Mouse (Mus musculus) urinary bladder, postnatal 25 days (tissue): ENCODE measurements around the gene Erich3.

Source experiments
- DNase-seq: peaks from one replicate; pipeline ENCODE4 v3.0.0; 2022; ENCODE audit warnings: low spot score

Erich3 gene

DNA sequence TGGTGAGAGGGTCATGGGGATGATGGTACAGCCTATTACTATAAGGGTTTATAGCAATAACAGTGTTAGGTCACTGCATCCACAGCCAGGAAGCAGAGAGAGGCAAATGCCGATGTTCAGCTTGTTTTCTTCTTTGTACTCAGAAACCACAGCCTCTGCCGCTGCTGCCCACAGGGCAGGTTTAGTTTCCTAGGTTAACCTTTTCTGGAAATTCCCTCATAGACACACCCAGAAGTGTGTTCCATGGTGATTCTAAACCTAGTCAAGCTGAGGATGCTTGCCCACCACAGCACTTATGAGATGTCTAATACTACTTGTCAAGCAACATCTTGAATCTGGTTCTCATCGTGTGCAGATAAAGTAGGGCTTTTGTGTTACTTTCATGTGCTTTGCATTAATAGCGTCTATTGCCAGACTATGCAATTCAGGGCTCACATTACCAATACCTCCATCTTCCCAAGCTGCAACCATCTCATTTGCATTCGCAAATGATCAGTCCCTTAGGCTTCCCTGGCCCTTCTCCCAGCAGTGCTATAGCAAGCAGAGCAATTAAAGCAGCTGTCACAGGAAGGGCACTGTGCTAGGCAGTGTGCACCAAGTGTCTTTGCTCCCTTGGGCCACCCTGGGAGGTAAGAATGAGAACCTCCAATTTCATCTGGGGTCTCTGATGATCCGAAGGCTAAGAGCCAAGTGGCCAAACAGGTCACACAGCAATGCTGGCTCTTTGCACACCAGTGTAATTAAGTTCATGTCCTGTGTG, 115.4 kb downstream of the Erich3 start:
- no peak for DNase-seq

DNA sequence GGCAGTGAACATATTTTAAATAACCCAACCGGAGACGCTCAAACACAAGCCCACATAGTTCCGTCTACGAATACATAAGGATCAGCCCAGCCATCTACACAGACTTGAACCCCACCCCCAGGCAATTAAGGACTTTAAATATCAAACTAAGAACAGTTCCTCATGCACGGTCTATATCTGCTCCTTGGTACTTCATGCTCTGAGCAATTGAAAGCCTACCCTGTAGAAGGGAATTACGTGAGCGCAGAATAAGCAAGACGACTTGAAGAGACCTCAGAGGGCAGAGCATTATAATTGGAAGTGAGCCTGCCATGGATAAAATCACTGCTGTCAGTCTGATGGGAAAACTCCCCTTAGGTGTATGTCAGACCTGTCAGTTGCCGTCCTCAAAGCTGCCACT, 122.7 kb downstream of the Erich3 start:
- no peak for DNase-seq

DNA sequence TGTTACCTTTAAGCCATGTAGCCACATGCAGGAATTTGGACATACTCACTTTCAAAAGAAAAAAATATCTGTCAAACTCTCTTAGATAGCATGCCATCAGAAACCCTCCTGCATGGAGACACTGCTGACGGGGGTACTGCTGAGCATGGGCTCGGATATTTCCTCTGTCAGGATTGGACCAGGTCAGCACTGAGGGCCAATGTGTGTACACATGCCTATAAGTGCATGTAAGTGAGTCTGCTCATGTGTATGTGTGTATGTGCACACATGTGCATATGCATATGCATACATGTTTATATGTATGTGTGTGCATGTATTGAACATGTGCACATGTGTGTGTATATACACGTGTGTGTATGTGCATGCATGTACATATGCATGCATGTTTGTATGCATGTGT, 124.0 kb downstream of the Erich3 start:
- no peak for DNase-seq

GRCm38 (mm10) chr3:154793571-154793970, 129.9 kb downstream of the Erich3 start:
- DNase-seq, result no peak

DNA sequence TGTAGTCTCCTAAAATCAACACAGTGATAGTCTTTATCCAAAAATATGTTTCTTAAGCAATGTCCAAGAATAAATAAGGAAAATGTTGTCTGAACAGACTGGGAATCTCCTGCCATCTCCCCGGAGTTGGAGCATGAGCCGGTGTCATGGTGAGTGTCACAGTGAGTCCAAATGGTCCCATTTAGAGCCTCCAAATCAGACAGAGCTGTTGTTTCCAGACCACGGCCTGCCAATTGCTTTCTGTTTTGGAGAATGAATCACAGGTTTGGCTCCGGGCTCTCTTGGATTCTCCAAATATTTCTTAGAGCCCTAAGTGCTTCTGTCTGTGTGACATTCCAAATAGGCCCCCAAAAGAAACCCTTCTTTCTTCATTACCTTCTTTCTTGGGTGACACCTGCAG, 135.1 kb downstream of the Erich3 start:
- no peak for DNase-seq

DNA sequence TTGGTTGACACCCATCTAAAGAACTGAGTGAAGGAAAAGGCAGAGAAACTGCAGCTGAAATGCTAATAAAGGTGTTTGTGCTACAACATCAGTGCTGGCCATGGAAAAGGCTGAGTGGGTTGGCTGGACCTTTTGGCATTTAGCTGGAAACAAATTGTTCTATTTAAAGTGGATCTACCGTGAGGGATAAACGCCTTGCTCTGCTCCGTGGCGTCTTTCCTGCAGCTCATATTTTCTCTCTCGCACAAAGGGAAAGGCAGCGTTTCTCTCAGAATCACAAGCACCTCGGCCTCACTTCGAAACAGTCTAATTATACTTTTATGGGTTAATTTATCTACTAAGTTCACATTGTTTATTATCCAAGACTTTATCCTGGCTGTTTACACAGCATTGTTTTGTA, 136.8 kb downstream of the Erich3 start:
- DNase-seq, result no peak

- no peak for DNase-seq
These were observed 137.3 kb downstream of the Erich3 start for GRCm38 (mm10) chr3:154800888-154801429.

DNA sequence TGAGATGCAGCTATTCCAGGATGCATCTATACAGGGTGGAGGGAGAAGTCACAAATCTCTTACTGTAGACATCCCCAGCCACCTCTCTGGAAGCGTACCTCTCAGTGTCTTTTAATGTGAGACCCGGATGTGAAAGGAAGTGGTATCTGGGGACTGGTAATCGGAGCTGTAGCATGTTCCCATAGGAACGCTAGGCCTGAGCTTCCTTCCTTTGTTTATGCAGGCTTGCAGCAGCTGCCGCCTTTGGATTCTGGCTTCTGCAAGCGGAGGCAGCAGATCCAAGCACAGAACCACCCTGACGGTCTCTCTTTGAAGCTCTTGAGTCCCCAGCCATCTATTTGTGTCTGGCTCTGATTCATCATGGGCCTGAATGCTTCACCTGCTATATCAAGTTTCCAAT, 143.0 kb downstream of the Erich3 start:
- no peak for DNase-seq

DNA sequence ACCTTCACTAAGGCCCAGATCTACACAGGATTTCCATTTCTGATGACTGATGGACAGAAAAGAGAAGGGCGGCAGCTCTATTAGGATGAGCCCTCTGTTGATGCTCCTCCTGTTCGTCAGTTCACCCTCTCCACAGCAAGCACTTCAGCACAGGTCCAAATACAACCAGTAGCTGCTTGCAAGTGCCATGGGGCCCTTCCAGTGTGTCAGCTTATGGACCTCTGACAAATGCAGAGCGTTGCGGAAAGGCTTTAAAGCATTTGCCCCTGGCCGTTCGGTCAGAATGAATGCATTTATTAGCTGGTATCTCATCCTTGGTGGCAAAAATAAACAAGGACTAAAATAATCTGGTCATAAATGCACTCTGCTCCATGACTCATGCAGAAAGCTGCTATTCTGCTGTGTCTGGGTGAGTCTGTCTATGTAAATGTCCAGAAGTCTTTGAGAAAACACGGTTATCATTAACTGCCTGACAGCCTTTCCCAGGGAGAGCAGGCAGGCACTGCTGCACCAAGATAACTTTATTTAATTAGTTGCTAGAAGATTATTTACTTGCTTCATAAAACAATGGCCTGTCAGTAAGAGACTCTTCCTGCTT, 146.7 kb downstream of the Erich3 start:
- no peak for DNase-seq

- DNase-seq, result no peak
These were observed 147.6 kb downstream of the Erich3 start for GRCm38 (mm10) chr3:154811281-154811680.

- DNase-seq, result no peak
These were observed 148.2 kb downstream of the Erich3 start for GRCm38 (mm10) chr3:154811833-154812232.

- no peak for DNase-seq
These were observed 149.2 kb downstream of the Erich3 start for GRCm38 (mm10) chr3:154812893-154813292.

DNA sequence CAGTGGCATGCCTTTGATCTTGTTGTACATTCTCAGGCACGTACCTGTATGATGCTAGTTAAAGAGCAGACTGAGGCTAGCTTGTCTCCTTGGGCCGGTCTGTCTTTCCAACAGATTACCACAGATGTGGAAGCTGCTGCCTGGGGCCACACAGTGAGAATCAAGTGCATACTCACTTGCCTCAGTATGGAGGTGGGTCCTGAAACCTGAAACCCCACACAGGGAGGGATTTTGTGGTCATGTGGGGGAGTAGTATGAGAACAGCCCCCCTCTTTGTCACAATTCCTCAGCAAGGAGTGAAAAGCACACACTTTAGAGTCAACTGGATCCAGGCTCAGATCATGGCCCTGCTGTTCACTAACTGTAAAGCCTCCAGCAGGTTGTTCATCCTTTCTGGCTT, 151.9 kb downstream of the Erich3 start:
- DNase-seq, result no peak

GRCm38 (mm10) chr3:154816231-154816630, 152.6 kb downstream of the Erich3 start:
- no peak for DNase-seq

GRCm38 (mm10) chr3:154816801-154817625, 153.4 kb downstream of the Erich3 start:
- no peak for DNase-seq
